Comparison of ENCODE assay signal across 12 mouse cellular contexts in the genomic region with DNA sequence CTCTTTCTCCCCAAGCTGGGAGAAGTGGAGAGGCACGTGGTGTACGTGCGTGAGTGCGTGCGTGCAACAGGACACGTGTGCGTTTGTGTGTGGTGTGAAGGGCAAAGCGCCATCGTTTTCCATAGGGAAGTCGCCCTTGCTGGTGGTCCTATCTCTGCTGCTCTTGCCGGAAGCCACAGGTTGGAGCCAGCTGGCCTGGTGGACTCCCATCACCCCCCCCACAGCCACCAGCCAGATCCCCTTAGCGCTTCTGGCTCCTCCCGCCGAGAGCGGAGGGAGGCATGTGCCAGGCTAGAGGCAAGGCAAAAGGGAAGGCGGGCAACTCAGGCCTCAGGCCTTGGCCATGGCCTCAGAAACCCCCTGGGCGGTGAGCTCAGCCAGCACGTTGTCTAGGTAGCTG. TPM values are rescaled to one million over a fixed set of nuclear protein-coding genes. Genes with fewer than 3 reads are reported as not detected.
DNase-seq lines count a peak whose midpoint lies in the region; ATAC-seq and TF ChIP-seq lines count a peak whose summit lies in the region.
"Had no signal": no experiment of that assay in that cellular context is flagged by ENCODE, and none has a peak within 500 bp of the region (broad histone marks: within the 10 kb centered on the region; RNA-seq: fewer than 3 reads in every experiment).

No protein-coding gene starts in this region.

- 83% methylated on average over 18 of the region's 18 CpGs for WGBS in forebrain, embryonic 12.5 days
- 86% methylated on average over 18 of the region's 18 CpGs for WGBS in limb, embryonic 12.5 days

- no peak for ATAC-seq in forebrain, embryonic 12.5 days (ENCODE audit: low FRiP score)
- ATAC-seq in limb, embryonic 12.5 days (ENCODE audit: insufficient number of reproducible peaks, insufficient read depth, low FRiP score, low TSS enrichment, low read depth), result no peak

- H3K4me1 ChIP-seq in forebrain, embryonic 12.5 days, result peaks cover 30% of the 10 kb centered on the region
- peaks cover 26% of the 10 kb centered on the region for H3K4me1 ChIP-seq in limb, embryonic 12.5 days (replicated peaks)

- H3K36me3 ChIP-seq in forebrain, embryonic 12.5 days (replicated peaks), result 0 out of 2 replicates have a peak, but pooled peaks cover 5% of the 10 kb centered on the region
- H3K36me3 ChIP-seq in limb, embryonic 12.5 days, result no peaks in the 10 kb centered on the region
- H3K36me3 ChIP-seq: heart, embryonic 15.5 days had no signal

- H3K9ac ChIP-seq in forebrain, embryonic 12.5 days, result no peak overlapping the region
- H3K9ac ChIP-seq in limb, embryonic 12.5 days (replicated peaks), result no peak overlapping the region
- H3K9ac ChIP-seq: heart, embryonic 15.5 days had no signal

- peak overlapping the region; percentile 65; the same call in 1 of the 2 replicates for H3K4me2 ChIP-seq in forebrain, embryonic 12.5 days
- H3K4me2 ChIP-seq in limb, embryonic 12.5 days, result peak overlapping the region; percentile 77; the same call in 1 of the 2 replicates

- peak in 1 of 2 experiments; percentile 39 for DNase-seq in layer of hippocampus, adult 2 months (ENCODE audit: low spot score in 2 of 2)
- no peak for DNase-seq in layer of hippocampus, adult 9-10 months (ENCODE audit: low spot score)
- peak; percentile 36 for DNase-seq in R1 (ENCODE audit: low read depth, low spot score)
- DNase-seq in gastrocnemius, postnatal 25 days, result no peak
- DNase-seq in thymus, postnatal 14 days, result no peak
- DNase-seq in spleen, postnatal 4 days (ENCODE audit: low spot score in 2 of 2), result no peak

- no peaks in the 10 kb centered on the region for H3K9me3 ChIP-seq in forebrain, embryonic 12.5 days
- no peaks in the 10 kb centered on the region for H3K9me3 ChIP-seq in limb, embryonic 12.5 days
- H3K9me3 ChIP-seq: heart, embryonic 15.5 days had no signal

- peak overlapping the region; percentile 91 for H3K27ac ChIP-seq in layer of hippocampus, adult 2 months
- H3K27ac ChIP-seq in forebrain, embryonic 12.5 days, result peak overlapping the region; percentile 66; the same call in 1 of the 2 replicates
- no peak overlapping the region for H3K27ac ChIP-seq in limb, embryonic 12.5 days
- H3K27ac ChIP-seq: heart, embryonic 15.5 days had no signal

- H3K27me3 ChIP-seq in forebrain, embryonic 12.5 days, result peaks cover 49% of the 10 kb centered on the region
- H3K27me3 ChIP-seq in limb, embryonic 12.5 days, result peaks cover 59% of the 10 kb centered on the region

- TF ChIP-seq CTCF in layer of hippocampus, adult 2 months (conservative IDR thresholded peaks at IDR 0.05), result no peak

- H3K4me3 ChIP-seq in layer of hippocampus, adult 2 months, result no peak overlapping the region
- H3K4me3 ChIP-seq in forebrain, embryonic 12.5 days (replicated peaks), result no peak overlapping the region
- H3K4me3 ChIP-seq in limb, embryonic 12.5 days (replicated peaks), result no peak overlapping the region

RNA-seq across cellular contexts. Expression of a gene that starts 30.8 kb away (rescaled TPM):
- total RNA-seq in layer of hippocampus, adult 2 months (2021), result 10 to 100 TPM; 70.9 to 73.9 TPM
- 17.1 and 18.1 TPM in 2 replicates for polyA plus RNA-seq in forebrain, embryonic 12.5 days (2016; fragmentation: Nextera tagmentation; extraction: Ambion mirVana)
- polyA plus RNA-seq in limb, embryonic 12.5 days (2016; fragmentation: Nextera tagmentation; extraction: Ambion mirVana), result 6.8 and 7.5 TPM in 2 replicates
- total RNA-seq in gastrocnemius, postnatal 25 days (2021), result under 1 TPM; 0.61 to 0.91 TPM
- polyA plus RNA-seq: liver, embryonic 16.5 days had no signal

RNA-seq across cellular contexts. Expression of a gene that starts 32.3 kb away (rescaled TPM):
- total RNA-seq in layer of hippocampus, adult 2 months (2021), result 10 to 100 TPM; 91.9 to 96.6 TPM
- 0.17 and 0.20 TPM in 2 replicates for polyA plus RNA-seq in forebrain, embryonic 12.5 days (2016; fragmentation: Nextera tagmentation; extraction: Ambion mirVana)
- 0.24 and 0.86 TPM in 2 replicates for polyA plus RNA-seq in limb, embryonic 12.5 days (2016; fragmentation: Nextera tagmentation; extraction: Ambion mirVana)
- not detected for total RNA-seq in gastrocnemius, postnatal 25 days (2021)

RNA-seq across cellular contexts. Expression of a gene that starts 46.9 kb away (rescaled TPM):
- total RNA-seq in layer of hippocampus, adult 2 months (2021), result under 1 TPM in 1 of 2 experiments, not detected in 1; 0.39 TPM
- polyA plus RNA-seq in forebrain, embryonic 12.5 days (2016; fragmentation: Nextera tagmentation; extraction: Ambion mirVana), result 0.28 TPM in 1 of 2 replicates, not detected in the other
- not detected in 2 replicates for polyA plus RNA-seq in limb, embryonic 12.5 days (2016; fragmentation: Nextera tagmentation; extraction: Ambion mirVana)
- total RNA-seq in gastrocnemius, postnatal 25 days (2021), result not detected
- polyA plus RNA-seq: heart, embryonic 15.5 days; liver, embryonic 16.5 days; small intestine, adult 2 months; urinary bladder, adult 2 months had no signal

Comparison
In these comparisons a context has a peak if more than half of its experiments do, and no peak if none do; other contexts are left out.
1. RNA of a gene that starts 30.8 kb away (total RNA-seq): 70.9 to 73.9 TPM in layer of hippocampus, adult 2 months; 0.61 to 0.91 TPM in gastrocnemius, postnatal 25 days; every median in the first group is over 10 times any median in the second.
2. RNA of a gene that starts 32.3 kb away (total RNA-seq): 91.9 to 96.6 TPM in layer of hippocampus, adult 2 months; not detected in gastrocnemius, postnatal 25 days; every median in the first group is over 10 times any median in the second.